Mouse (Mus musculus): ENCODE data around the gene Etd. TPM values are rescaled to one million over a fixed set of nuclear protein-coding genes. Genes with fewer than 3 reads are reported as not detected.

Etd gene
- not detected for polyA plus RNA-seq (2017; shearing (Covaris generic))

DNA sequence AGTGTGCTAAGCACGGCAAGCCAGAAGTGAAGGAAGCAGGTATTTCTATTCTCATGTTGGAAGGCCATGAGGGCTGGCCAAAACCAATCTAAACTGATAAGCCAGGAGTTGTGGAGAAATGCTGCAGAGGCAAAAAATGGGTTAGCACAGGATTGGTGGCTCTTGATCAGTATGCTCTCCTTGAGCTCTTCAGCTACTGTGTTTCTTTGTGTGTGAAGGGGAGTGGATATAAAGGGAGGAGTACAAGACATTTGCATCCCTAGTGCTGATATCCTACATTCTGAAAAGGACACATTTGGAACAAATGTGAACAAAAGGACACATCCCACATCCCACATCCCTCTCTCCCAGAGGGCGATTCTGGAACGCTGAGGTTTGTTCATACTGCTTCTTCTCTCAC is at the start of gene Etd:
Gene Etd, plus strand, starts transcription at position 301 of the 400 bp plus-strand sequence.

Other genes starting within 250 kb of the Etd start
- not detected for gene Plac1, start 194.8 kb upstream of the Etd start, polyA plus RNA-seq (2017; shearing (Covaris generic))
- gene Fam122b, start 165.1 kb upstream of the Etd start, polyA plus RNA-seq (2017; shearing (Covaris generic)): 13.6 TPM
- not detected for gene Fam122c, start 161.5 kb upstream of the Etd start, polyA plus RNA-seq (2017; shearing (Covaris generic))
- 20.7 TPM for gene Mospd1, start 64.4 kb upstream of the Etd start, polyA plus RNA-seq (2017; shearing (Covaris generic))
- 31.2 TPM for gene Rtl8c, start 173.1 kb downstream of the Etd start, polyA plus RNA-seq (2017; shearing (Covaris generic))
- not detected for gene Gm14597, start 174.1 kb downstream of the Etd start, polyA plus RNA-seq (2017; shearing (Covaris generic))
- 34.5 TPM for gene Rtl8a, start 208.8 kb downstream of the Etd start, polyA plus RNA-seq (2017; shearing (Covaris generic))
- 23.2 TPM for gene Rtl8b, start 235.5 kb downstream of the Etd start, polyA plus RNA-seq (2017; shearing (Covaris generic))

Data from CD4-positive, CD25-positive, alpha-beta regulatory T cell, adult 9 weeks (primary cell).